Mouse (Mus musculus) layer of hippocampus, adult 11-12 months (tissue): ENCODE measurements around the gene Sept9.

Experiments used
- DNase-seq: peaks from one replicate; pipeline ENCODE4 v3.0.0; 2022; ENCODE audit warnings: low spot score

Sept9 gene

GRCm38 (mm10) chr11:117199282-117200175, at the start of gene Sept9:
Gene Sept9, plus strand, starts transcription at chr11:117199661.
- no peak for DNase-seq

DNA sequence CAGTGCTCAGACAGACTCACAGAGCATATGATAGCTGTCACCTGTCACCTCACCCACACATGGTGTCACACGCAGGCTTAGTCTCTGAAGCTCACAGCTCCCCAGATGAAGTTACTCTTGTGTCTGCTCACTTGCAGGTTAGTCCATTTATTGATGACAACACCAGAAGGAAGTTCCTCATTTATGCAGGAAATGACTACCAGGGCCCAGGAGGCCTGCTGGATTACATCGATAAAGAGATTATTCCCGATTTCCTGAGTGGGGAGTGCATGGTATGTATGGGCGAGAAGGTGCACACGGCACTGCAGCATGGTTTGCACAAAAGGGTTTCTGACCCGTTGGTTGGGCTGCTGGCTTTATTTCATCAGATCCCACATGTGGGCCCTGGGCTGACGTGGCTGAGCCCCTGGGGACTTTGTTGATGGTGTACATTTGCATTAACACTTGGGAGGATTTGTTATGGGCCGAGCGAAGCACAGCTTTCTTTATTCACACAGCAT, 48.9 kb upstream of the Sept9 start:
- no peak for DNase-seq

GRCm38 (mm10) chr11:117151461-117151860, 48.0 kb upstream of the Sept9 start:
- no peak for DNase-seq

DNA sequence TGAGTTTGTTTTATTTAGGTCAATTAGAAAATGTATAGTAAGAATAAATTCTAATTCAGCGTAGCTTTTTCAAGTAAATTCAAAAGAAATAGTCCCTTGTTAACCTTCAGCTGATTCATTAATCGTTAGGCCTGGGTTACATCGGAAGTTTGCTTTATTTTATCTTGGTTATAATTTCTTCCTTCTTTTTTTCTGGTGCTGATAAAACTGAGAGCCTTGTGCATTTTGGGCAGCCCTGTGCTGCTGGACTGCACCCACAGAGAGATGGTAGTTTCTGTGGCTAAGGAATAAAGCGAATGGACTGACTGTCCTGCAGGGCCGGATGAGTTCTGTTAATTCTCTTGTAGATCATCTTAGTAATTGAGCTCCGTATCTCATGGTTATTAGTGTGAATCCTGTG, 46.9 kb upstream of the Sept9 start:
- DNase-seq: no peak

DNA sequence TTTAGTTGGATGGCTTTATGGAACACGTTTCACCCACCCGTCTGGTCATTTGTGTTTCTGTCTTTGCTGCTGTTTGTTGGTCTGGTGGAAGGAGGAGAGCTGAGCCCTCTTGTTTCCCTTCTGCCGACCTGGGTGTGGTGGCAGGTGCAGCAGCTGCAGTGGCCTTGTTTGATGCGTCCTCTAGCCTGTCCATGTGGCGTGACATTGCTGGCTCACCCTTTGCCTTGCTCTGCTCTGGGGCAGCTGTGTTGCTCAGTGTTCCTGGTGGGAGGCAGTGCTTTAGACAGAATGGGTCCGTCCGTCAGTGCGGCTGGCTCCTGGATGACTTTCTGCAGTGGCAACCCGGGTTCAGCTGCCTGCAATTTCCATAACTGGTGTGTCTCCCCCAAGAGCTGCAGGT, 45.9 kb upstream of the Sept9 start:
- DNase-seq: no peak

DNA sequence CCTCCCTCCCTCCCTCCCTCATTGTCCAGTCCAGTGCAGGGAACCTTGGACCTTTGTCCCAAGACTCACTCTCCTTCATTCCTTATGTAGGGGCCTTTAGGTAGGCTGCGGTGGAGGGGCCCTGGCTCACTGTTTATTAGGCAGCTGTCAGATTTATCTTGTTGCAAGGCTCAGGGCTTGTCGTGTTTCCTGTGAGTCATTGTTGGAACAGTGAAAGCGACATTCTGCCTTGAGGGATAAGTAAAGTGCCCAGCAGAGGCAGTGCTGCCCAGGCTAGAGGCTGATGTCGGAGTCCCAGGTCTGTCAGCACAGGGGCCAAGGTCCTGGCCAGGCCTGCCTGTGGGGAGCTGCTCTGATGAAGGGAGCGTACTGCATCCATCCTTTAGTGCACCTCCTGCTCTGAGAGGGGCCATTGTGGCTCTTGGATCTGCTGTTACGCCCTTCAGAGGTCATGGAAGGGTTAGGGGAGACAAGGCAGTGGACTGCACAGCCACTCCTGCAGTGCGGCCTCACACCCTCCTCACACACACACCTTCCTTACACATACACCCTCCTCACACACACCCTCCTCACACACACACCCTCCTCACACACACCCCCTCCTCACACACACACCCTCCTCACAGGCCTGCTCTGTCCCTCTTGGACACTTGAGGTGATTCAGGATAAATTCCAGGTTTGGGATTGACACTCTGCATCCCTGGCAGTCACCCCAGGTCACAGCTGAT, 45.2 kb upstream of the Sept9 start:
- no peak for DNase-seq

GRCm38 (mm10) chr11:117156725-117157124, 42.7 kb upstream of the Sept9 start:
- DNase-seq: no peak

DNA sequence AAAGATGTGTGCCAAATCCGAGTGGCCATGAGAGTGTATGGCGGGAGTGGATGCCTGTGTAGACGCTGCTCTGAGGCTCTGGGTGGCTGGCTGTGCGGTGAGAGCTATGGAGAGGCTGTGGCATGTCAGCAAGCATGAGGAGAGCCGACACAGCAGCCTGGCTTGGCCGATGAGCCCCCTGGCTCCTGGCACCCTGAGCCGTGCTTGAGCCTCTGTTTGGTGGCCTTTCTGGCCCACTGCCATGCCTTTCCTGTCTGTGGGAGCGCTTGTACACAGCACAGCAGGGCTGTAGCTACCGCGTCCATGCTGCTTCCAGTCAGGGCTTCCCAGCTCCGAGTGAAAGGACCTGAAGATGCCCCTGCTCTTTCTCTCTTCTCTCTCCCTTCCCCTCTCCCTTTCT, 41.1 kb upstream of the Sept9 start:
- DNase-seq: no peak

DNA sequence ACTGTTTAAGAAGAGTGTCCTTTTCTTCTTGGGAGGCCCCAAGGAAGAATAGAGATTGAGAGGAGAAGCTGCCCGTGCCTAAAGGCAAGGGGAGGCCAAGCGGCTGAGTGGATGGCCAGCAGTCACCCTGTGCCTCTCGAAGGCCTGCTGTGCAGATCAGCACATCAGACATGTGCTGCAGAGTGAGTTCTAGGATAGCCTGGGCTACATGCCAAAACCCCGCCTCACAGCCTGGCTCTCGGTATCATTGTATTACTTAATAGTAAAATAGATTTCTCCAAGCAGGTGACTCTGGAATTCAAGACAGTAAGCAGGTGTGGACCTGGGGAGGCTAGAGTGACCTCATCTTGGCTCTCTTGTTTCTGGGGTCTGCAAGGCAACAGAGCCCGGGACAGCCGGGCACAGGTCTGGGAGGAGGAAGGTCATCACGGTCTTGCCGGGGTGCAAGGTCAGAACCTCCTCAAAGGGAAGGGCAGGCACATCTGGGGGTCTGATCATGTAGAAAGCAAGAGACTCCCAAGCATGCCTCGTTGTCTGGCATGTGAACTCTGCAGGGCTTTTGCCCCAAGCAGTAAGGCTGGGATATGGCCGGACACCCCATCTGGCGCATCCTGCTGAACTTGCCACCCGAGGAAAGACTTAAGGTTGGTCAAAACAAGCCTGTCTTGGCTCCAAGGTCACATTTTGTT, 40.1 kb upstream of the Sept9 start:
- DNase-seq: no peak

DNA sequence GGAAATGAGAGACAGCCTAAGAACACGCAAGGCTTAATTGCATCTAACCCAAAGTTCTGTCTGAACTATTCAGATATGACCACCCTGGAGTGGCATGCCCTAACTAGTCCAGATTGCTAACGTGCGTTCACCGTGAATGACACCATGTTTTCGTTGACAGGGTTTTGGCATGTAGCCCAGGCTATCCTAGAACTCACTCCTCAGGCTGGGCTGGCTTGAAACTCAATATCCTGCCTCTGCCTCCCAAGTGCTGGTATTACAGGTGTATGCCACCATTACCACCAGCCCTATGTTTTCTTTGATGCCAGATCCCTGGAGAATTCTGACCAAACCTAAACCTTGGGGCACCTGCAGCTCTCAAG, 39.5 kb upstream of the Sept9 start:
- DNase-seq: no peak

DNA sequence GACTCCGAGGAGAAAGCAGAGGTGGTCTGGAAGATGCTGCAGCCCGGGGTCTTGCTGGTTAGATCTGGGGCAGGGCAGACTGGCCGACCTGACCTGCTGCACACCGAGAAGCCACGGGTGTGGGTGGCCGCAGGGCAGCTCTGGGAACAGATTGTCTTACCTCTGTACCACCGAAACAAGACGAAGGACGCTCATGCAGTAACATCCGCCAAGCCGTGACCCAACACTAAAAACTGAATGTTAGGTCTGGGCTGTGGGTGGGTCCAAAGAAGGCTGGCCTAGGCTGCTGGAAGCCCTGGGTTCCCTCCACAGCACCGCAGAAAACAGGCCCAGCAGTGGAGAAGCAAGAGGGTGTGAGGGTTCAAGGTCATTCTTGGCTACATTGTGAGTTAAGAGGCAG, 38.7 kb upstream of the Sept9 start:
- no peak for DNase-seq

- no peak for DNase-seq
These were observed 37.9 kb upstream of the Sept9 start for GRCm38 (mm10) chr11:117161574-117161973.

DNA sequence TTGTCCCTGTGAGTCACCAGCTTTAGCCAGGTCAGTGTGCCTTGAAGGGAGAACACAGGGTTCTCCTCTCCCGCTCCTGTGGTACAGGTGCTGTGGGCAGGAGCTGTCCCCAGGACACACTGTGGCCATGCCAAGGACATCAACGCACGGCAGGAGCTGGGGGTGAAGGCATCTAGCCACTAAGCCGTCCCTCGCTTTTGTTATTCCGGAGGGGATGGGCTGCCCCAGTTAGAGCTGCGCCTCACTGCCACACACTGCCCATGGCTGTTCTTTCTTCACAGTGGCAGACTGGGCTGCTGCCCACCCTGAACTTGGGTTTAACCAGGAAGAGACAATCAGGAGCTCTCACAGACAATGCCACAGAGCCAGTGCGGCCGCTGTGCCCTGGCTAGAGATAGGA, 36.4 kb upstream of the Sept9 start:
- DNase-seq: no peak

DNA sequence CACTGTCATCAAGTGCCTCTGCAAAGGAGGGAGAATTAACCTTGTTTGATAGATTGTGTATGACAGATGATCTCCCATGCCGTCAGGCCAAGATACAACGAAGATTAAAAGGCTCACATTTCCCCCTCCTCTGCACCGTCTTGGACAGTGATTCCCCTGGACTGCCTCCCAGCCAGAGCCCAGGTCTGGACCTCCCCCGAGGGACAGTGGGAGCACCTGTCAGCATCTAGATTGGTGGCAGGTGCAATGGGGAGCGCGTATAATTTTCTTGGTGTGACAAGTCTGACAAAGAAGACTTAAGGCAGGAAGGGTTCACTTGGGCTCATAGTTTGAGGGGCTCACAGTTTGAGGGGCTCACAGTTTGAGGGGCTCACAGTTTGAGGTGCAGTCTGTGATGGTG, 35.7 kb upstream of the Sept9 start:
- no peak for DNase-seq

GRCm38 (mm10) chr11:117168278-117169087, 31.0 kb upstream of the Sept9 start:
- DNase-seq: peak; percentile 62

DNA sequence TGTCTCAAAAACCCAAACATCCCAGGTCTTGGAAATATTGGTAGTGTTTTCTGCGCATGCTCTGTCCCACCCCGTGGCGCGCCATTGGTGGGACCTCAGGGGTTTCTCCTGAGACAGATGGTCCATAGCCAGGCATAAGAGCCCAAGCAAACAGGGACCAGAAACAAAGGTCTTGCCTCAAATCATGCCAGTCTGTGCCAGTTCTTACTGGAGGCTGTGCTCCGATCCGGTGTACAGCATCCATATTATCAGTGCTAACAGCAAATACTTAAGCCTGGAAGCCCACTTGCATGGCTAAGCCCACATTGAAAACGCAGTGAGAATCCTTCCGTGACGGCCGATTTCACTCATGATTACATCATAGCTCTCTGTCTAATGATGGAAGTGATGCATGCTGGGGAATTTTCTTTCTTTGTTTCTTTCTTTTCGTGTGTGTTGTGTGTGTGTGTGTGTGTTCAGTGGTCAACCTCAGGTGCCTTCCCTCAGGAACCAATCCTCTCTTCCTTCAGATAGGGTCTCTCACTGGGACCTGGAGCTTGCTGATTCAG, 30.3 kb upstream of the Sept9 start:
- peak; percentile 15 for DNase-seq

DNA sequence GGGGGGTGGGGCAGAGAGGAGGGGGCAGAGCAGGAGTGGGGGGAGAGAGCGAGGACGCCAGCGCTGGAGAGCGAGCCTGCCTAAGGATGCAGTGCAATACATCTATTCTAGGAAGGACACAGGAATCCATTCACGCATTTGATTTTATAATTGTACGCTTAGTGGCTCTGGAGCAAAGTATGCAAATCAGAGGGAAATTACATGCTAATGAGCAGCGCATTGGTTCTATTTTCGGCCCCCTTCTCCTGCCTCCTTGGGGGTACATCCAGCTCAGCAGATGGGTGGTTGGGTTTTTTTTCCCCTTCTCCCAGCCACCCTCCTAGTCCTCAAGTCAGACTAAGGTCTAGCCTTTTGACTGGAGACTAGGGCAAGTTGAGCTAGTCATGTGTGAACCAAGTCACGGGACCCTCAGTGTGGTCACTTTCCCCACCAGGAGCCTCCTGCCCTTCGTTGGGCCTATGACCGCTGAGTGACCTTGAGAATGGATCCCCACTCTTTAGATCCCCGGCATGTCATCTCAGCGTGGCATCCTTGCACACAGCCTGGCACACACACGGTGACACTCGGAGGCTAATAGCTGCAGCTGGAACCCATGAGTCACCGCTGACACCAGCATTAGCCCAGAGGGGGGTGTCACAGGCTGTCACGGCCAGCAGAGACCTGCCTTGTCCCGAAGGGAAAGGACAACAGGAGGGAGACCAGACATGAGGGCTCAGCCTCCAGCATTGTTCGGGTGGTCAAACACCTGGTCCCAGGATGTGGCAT, 29.5 kb upstream of the Sept9 start:
- peak; percentile 61 for DNase-seq

GRCm38 (mm10) chr11:117174098-117174892, 25.2 kb upstream of the Sept9 start:
- no peak for DNase-seq

GRCm38 (mm10) chr11:117174924-117175323, 24.5 kb upstream of the Sept9 start:
- no peak for DNase-seq

GRCm38 (mm10) chr11:117175472-117175871, 24.0 kb upstream of the Sept9 start:
- no peak for DNase-seq
